Mouse (Mus musculus) midbrain, embryonic 11.5 days (tissue): ENCODE results near the gene Gale. TPM values are rescaled to one million over a fixed set of nuclear protein-coding genes. Genes with fewer than 3 reads are reported as not detected.

Experiments used
- ATAC-seq: fragments of 200-750 bp; cut with Nextera tagmentation; 2 replicates; pipeline ENCODE4 v1.8.0; 2017; ENCODE audit warnings: moderate TSS enrichment, moderate library complexity; ENCODE audit not compliant: low FRiP score
- DNase-seq: peaks from one replicate; pipeline ENCODE4 v3.0.0; 2015; ENCODE audit warnings: low spot score; ENCODE audit errors: missing footprints
- H3K27ac ChIP-seq: fragments of 300-500 bp; sonication (generic); 2 replicates; pipeline ENCODE4 v1.5.1; 2014; ENCODE audit warnings: low read depth, low read length
- H3K27me3 ChIP-seq: fragments of 300-500 bp; sonication (generic); 2 replicates; pipeline ENCODE4 v1.6.1; 2014; ENCODE audit warnings: mild to moderate bottlenecking, low read length, moderate library complexity, mixed read lengths; ENCODE audit not compliant: control insufficient read depth, insufficient read depth
- H3K36me3 ChIP-seq: fragments of 300-500 bp; sonication (generic); 2 replicates; pipeline ENCODE4 v1.6.1; 2014; ENCODE audit warnings: mild to moderate bottlenecking, low read length, moderate library complexity, mixed read lengths; ENCODE audit not compliant: control insufficient read depth, insufficient read depth
- H3K4me1 ChIP-seq: fragments of 300-500 bp; sonication (generic); 2 replicates; pipeline ENCODE4 v1.6.1; 2014; ENCODE audit warnings: low read length; ENCODE audit not compliant: control insufficient read depth, insufficient read depth
- H3K4me2 ChIP-seq: fragments of 300-500 bp; sonication (generic); 2 replicates; pipeline ENCODE4 v1.6.1; 2014; ENCODE audit warnings: mild to moderate bottlenecking, moderate library complexity
- H3K4me3 ChIP-seq: fragments of 300-500 bp; sonication (generic); 2 replicates; pipeline ENCODE4 v1.5.1; 2014; ENCODE audit warnings: low read depth, low read length
- H3K9ac ChIP-seq: fragments of 300-500 bp; sonication (generic); 2 replicates; pipeline ENCODE4 v1.6.1; 2014; ENCODE audit warnings: low read length
- H3K9me3 ChIP-seq: fragments of 300-500 bp; sonication (generic); 2 replicates; pipeline ENCODE4 v1.6.1; 2016; ENCODE audit warnings: low read length; ENCODE audit not compliant: control insufficient read depth
- WGBS: fragments of 180-500 bp; shearing (Covaris S2); extraction: QIAGEN DNeasy Blood & Tissue Kit; methylation state at CpG from one replicate; pipeline ENCODE4 v1.1.7; 2014; 5-methylcytosine and 5-hydroxymethylcytosine counted together
- polyA plus RNA-seq: library from polyadenylated mRNA; unstranded; fragments of >200 nt; fragmentation: Nextera tagmentation; extraction: Ambion mirVana; gene quantifications from 2 replicates; pipeline ENCODE4 v1.2.1, GENCODE M21; 2014

Gene Gale
- polyA plus RNA-seq, 1 experiment from 2014 or later: 27.0 TPM

DNA sequence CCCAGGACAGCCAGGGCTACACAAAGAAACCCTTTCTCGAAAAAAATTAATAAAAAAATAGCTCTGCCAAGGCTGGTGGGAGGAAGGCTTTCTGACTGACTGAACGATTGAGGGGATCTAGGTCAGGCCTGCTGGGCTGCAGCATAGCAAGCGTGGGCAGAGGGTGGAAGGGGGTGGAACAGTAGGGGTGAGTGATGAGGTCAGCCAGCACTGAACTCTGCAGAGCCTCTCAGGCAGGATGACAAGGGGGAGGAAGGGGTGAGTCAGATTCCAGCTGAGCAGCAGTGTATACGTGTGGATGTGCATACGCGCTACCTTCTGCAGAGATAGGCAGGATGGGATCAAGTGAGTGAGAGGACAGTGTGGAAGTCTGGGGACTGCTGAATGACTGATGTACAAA is 13.6 kb upstream of the Gale start:
- Histone ChIP-seq H3K9me3 (no peaks in the 10 kb centered on the region), H3K4me2 (no peak overlapping the region), H3K9ac (no peak overlapping the region), H3K27ac (no peak overlapping the region), H3K4me3 (no peak overlapping the region), H3K27me3 (no peaks in the 10 kb centered on the region), H3K4me1 (peaks cover 7% of the 10 kb centered on the region), H3K36me3 (peaks cover 5% of the 10 kb centered on the region)
- ATAC-seq: no peak
- 73% methylated on average over 6 of the region's 6 CpGs for WGBS
- DNase-seq: peak; percentile 37

DNA sequence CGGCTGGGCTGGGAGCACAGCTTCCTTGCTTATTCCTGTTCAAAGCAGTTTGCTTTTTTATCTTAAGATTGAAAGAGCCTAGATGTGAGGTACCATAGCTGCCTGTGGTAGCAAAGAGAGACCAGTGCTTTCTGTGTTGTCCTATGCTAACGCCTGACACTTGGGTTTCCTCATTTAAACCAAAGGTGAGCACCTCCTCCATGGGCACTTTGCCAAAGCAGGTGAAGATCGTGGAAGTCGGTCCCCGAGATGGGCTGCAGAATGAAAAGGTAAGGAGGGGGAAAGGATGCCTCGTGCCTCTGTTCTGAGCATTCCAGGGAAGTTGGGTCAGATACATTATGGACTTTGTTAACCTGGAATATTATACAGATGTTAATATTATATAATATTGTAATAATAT is 13.2 kb upstream of the Gale start:
- no peaks in the 10 kb centered on the region for H3K9me3 ChIP-seq
- no peaks in the 10 kb centered on the region for H3K27me3 ChIP-seq
- WGBS: 90% methylated on average over 6 of the region's 6 CpGs
- H3K9ac ChIP-seq: no peak overlapping the region
- H3K4me3 ChIP-seq: no peak overlapping the region
- ATAC-seq (no peak), DNase-seq (no peak)
- H3K4me2 ChIP-seq: no peak overlapping the region
- H3K4me1 ChIP-seq: peaks cover 7% of the 10 kb centered on the region
- peaks cover 5% of the 10 kb centered on the region for H3K36me3 ChIP-seq
- no peak overlapping the region for H3K27ac ChIP-seq

DNA sequence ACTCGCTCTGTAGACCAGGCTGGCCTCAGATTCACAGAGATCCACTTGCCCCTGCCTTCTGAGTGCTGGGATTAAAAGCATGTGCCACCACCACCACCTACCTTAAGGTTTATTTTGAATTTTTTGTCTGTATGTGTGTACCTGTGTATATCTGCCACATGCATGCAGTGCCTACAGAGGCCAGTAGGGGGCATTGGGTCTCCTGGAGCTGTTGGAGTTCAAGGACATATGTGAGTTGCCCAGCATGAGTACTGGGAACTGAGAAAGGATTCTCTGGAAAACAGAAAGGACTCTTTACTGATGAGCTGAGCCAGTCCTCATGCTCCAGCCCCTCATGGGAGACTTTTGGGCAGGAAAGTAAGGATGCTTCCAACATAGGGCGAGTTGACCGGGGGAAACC is 12.0 kb upstream of the Gale start:
- no peak for ATAC-seq
- H3K4me1 ChIP-seq: peaks cover 3% of the 10 kb centered on the region
- H3K4me3 ChIP-seq: no peak overlapping the region
- WGBS: 94% methylated on average over 3 of the region's 3 CpGs
- H3K27ac ChIP-seq: no peak overlapping the region
- peak; percentile 82 for DNase-seq
- no peaks in the 10 kb centered on the region for H3K27me3 ChIP-seq
- H3K9ac ChIP-seq: no peak overlapping the region
- peaks cover 5% of the 10 kb centered on the region for H3K36me3 ChIP-seq
- no peak overlapping the region for H3K4me2 ChIP-seq
- H3K9me3 ChIP-seq: no peaks in the 10 kb centered on the region

DNA sequence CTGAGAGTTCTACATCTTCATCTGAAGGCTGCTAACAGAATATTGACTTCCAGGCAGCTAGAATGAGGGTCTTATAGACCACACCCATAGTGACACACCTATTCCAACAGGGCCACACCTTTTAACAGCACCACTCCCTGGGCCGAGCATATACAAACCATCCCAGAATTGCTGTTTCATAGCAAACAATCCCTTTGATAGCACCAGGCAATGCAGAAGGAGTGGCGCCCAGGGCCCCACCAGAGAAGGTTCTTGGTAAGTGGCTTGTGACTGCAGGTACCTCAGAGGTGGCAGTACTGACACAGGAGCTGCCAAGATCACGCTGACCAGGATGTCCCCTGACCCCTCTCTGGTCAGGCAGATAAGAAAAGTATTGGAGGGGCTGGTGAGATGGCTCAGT is 10.3 kb upstream of the Gale start:
- 93% methylated on average over 3 of the region's 3 CpGs for WGBS
- DNase-seq (no peak), ATAC-seq (no peak)
- Histone ChIP-seq H3K4me1 (no peaks in the 10 kb centered on the region; the same call in 1 of the 2 replicates), H3K4me2 (no peak overlapping the region), H3K36me3 (peaks cover 5% of the 10 kb centered on the region), H3K27me3 (no peaks in the 10 kb centered on the region), H3K9ac (no peak overlapping the region), H3K9me3 (no peaks in the 10 kb centered on the region), H3K27ac (no peak overlapping the region), H3K4me3 (no peak overlapping the region)

DNA sequence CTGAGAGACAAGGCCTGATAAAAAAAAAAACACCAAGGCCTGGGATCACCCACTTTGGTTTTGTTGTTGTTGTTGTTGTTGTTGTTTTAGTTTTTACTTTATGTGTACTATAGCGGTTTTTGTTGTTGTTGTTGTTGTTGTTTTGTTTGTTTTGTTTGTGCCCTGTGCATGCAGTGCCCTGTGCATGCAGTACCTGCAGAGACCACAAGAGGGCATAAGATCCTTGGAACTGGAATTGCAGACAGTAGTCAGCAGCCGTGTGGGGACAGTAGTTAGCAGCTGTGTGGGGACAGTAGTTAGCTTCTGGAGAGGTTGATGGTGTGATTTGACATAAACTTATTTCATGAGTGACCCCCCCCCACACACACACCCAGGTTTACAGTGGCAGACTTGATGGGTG is 9.3 kb upstream of the Gale start:
- Histone ChIP-seq H3K9ac (no peak overlapping the region), H3K9me3 (no peaks in the 10 kb centered on the region), H3K27me3 (no peaks in the 10 kb centered on the region), H3K27ac (no peak overlapping the region), H3K36me3 (peaks cover 5% of the 10 kb centered on the region), H3K4me3 (no peak overlapping the region), H3K4me2 (no peak overlapping the region), H3K4me1 (no peaks in the 10 kb centered on the region)
- peak; percentile 97 for DNase-seq
- peak; percentile 58; the same call in 1 of the 2 replicates for ATAC-seq
- 17% methylated on average over 2 of the region's 2 CpGs for WGBS

DNA sequence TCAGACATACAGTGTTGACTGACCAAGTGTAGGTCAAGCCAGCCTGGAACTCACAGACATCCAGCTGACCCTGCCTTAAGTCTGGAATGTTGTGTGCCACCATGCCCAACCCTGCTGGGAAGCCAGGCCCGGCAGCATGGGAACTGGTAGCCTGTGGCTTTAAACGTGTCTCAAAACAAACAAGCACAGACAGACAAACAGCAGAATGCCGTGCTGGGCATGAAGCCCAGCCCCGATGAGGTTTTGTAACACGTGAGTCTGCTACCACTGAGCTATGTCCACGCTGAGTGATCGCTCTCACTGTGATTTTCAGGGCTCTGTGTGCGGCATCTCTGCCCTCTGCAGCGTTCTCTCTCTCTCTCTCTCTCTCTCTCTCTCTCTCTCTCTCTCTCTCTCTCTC is 7.6 kb upstream of the Gale start:
- 88% methylated on average over 9 of the region's 9 CpGs for WGBS
- Histone ChIP-seq H3K36me3 (peaks cover 5% of the 10 kb centered on the region), H3K4me3 (no peak overlapping the region)

DNA sequence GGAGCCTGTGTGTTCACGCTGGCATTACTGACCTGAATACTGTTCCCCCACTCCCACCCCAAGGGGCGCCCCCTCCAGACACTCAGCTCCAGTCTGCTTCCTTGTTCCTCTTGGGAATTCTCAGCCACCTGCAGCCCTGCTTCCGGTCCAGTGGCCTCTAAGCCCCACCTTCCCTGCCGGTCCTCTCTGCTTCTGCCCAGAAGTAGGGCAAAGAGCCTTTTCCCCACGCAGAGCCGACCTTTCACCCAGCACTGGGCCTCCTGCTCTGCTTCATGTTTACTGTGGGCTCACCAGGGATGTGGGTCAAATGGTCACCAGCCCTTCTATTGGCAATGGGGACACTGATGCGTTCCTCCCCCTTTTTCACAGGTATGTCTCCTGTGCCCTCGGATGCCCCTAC is 5.2 kb upstream of the Gale start:
- ATAC-seq (no peak), DNase-seq (no peak)
- no peaks in the 10 kb centered on the region for H3K36me3 ChIP-seq
- H3K4me3 ChIP-seq: no peak overlapping the region
- no peaks in the 10 kb centered on the region for H3K9me3 ChIP-seq
- WGBS: 63% methylated on average over 8 of the region's 8 CpGs
- no peak overlapping the region for H3K4me2 ChIP-seq
- no peaks in the 10 kb centered on the region for H3K27me3 ChIP-seq
- H3K4me1 ChIP-seq: no peaks in the 10 kb centered on the region; the same call in 1 of the 2 replicates
- no peak overlapping the region for H3K27ac ChIP-seq
- no peak overlapping the region for H3K9ac ChIP-seq

More for the DNA sequence above, 7.6 kb upstream of the Gale start:
- Histone ChIP-seq H3K27ac (no peak overlapping the region), H3K9ac (no peak overlapping the region), H3K4me1 (no peaks in the 10 kb centered on the region), H3K4me2 (no peak overlapping the region), H3K27me3 (no peaks in the 10 kb centered on the region), H3K9me3 (no peaks in the 10 kb centered on the region)
- no peak for DNase-seq
- ATAC-seq: no peak

DNA sequence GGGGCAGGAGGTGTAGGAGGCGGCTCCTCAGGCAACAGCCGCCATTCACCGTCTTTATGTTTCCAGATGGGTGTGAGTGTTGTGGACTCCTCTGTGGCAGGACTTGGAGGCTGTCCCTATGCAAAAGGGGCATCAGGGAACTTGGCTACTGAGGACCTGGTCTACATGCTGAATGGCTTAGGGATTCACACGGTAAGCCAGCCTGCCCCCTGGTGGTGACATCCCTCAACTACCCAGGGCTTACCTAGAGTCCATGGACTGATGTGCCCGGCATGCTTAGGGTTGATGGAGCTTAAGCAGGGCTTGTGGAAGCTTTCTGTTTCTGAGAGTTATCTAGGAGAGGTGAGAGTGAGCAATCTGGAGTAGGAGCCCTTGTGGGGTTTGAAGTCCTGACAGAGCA is 2.8 kb upstream of the Gale start:
- Histone ChIP-seq H3K4me3 (no peak overlapping the region), H3K27ac (no peak overlapping the region), H3K9ac (no peak overlapping the region), H3K4me1 (peaks cover 9% of the 10 kb centered on the region), H3K36me3 (no peaks in the 10 kb centered on the region), H3K9me3 (no peaks in the 10 kb centered on the region), H3K27me3 (no peaks in the 10 kb centered on the region; the same call in 1 of the 2 replicates), H3K4me2 (no peak overlapping the region)
- ATAC-seq: no peak
- 27% methylated on average over 5 of the region's 5 CpGs for WGBS
- peak; percentile 99 for DNase-seq

DNA sequence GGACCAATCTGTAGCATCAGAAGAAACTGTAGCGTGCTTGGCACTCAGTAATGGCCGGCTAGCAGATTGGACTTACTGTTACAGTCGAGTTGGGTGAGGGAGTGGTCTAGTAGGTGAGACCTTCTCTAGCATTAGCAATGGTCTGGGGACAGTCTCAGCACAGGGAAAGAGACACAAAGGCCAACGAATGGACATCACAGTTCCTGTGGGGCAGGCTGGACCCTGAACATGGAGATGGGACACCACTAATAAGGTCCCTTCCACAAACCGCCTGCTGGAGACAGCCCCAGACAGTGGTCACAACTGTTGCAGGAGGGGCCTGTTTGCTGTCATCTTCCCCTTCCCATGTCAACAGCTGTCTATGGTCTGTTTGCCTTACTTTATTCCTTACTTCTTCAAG is 1.8 kb upstream of the Gale start:
- 91% methylated on average over 5 of the region's 5 CpGs for WGBS
- no peak overlapping the region for H3K4me3 ChIP-seq
- no peaks in the 10 kb centered on the region; the same call in 1 of the 2 replicates for H3K27me3 ChIP-seq
- H3K9me3 ChIP-seq: no peaks in the 10 kb centered on the region
- no peak for DNase-seq
- H3K9ac ChIP-seq: no peak overlapping the region
- peaks cover 9% of the 10 kb centered on the region for H3K4me1 ChIP-seq
- no peak overlapping the region for H3K4me2 ChIP-seq
- no peak overlapping the region for H3K27ac ChIP-seq
- no peaks in the 10 kb centered on the region for H3K36me3 ChIP-seq
- ATAC-seq: no peak

DNA sequence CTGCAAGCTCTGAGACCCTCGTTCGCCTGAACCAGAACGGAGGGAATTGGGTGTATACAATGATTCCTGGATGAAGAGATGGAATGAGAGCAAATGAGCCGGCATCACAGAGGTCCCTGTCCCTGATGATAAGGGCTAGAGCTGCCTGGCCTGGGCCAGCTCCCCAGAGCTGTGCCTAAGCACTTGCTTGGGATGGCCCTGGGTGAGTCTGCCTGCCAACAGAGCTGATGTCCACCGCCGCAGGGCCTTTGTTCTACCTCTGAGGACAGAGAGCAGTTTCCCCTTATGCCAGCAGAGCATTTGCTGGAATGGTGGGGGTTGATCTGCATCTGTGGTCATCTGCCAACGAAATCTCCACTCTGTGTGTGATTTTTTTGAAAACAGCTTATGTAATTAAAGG is 1.3 kb upstream of the Gale start:
- Histone ChIP-seq H3K4me2 (no peak overlapping the region), H3K27ac (no peak overlapping the region), H3K9ac (no peak overlapping the region), H3K4me1 (peaks cover 9% of the 10 kb centered on the region), H3K4me3 (no peak overlapping the region), H3K9me3 (no peaks in the 10 kb centered on the region), H3K27me3 (no peaks in the 10 kb centered on the region; the same call in 1 of the 2 replicates), H3K36me3 (0 out of 2 replicates have a peak, but pooled peaks cover 2% of the 10 kb centered on the region)
- ATAC-seq (no peak), DNase-seq (no peak)
- WGBS: 92% methylated on average over 7 of the region's 7 CpGs
